Mouse (Mus musculus): ENCODE measurements at regions not wholly inside any gene's neighbourhood (a gene's known extent, or its start where the extent isn't known, plus 50 kb on each side); places are given as distances from the start of the nearest gene placed in this dataset.

- no peak for DNase-seq (ENCODE audit: low read depth in 2 of 2, low spot score in 2 of 2)
These were observed 56.4 kb upstream of the Adra2c start for GRCm38 (mm10) chr5:35221451-35222305.

- no peak for DNase-seq (ENCODE audit: low read depth in 2 of 2, low spot score in 2 of 2)
These were observed 61.8 kb upstream of the Adra2c start for GRCm38 (mm10) chr5:35216271-35216670.

GRCm38 (mm10) chr5:35215480-35216195 is 62.5 kb upstream of the Adra2c start:
- DNase-seq (ENCODE audit: low read depth in 2 of 2, low spot score in 2 of 2), result no peak

- DNase-seq (ENCODE audit: low read depth in 2 of 2, low spot score in 2 of 2), result no peak
These were observed 63.1 kb upstream of the Adra2c start for GRCm38 (mm10) chr5:35215007-35215406.

- no peak for DNase-seq (ENCODE audit: low read depth in 2 of 2, low spot score in 2 of 2)
These were observed 68.8 kb upstream of the Adra2c start for GRCm38 (mm10) chr5:35209348-35209747.

- DNase-seq (ENCODE audit: low read depth in 2 of 2, low spot score in 2 of 2), result no peak
These were observed 74.1 kb upstream of the Adra2c start for GRCm38 (mm10) chr5:35204049-35204448.

GRCm38 (mm10) chr5:35198468-35198867 is 79.7 kb upstream of the Adra2c start:
- DNase-seq (ENCODE audit: low read depth in 2 of 2, low spot score in 2 of 2), result no peak

- DNase-seq (ENCODE audit: low read depth in 2 of 2, low spot score in 2 of 2), result no peak
These were observed 83.7 kb upstream of the Lrpap1 start for GRCm38 (mm10) chr5:35189113-35189797.

GRCm38 (mm10) chr5:35185826-35186225 is 80.3 kb upstream of the Lrpap1 start:
- DNase-seq (ENCODE audit: low read depth in 2 of 2, low spot score in 2 of 2), result no peak

GRCm38 (mm10) chr5:35185289-35185688 is 79.7 kb upstream of the Lrpap1 start:
- DNase-seq (ENCODE audit: low read depth in 2 of 2, low spot score in 2 of 2), result no peak

GRCm38 (mm10) chr5:35183418-35183817 is 77.9 kb upstream of the Lrpap1 start:
- no peak for DNase-seq (ENCODE audit: low read depth in 2 of 2, low spot score in 2 of 2)

GRCm38 (mm10) chr5:35177332-35177731 is 71.8 kb upstream of the Lrpap1 start:
- no peak for DNase-seq (ENCODE audit: low read depth in 2 of 2, low spot score in 2 of 2)

GRCm38 (mm10) chr5:35176112-35176848 is 70.7 kb upstream of the Lrpap1 start:
- no peak for DNase-seq (ENCODE audit: low read depth in 2 of 2, low spot score in 2 of 2)

GRCm38 (mm10) chr5:35174318-35174717 is 68.8 kb upstream of the Lrpap1 start:
- DNase-seq (ENCODE audit: low read depth in 2 of 2, low spot score in 2 of 2), result no peak

GRCm38 (mm10) chr5:35171336-35171735 is 65.8 kb upstream of the Lrpap1 start:
- no peak for DNase-seq (ENCODE audit: low read depth in 2 of 2, low spot score in 2 of 2)

GRCm38 (mm10) chr5:35170369-35171130 is 65.0 kb upstream of the Lrpap1 start:
- DNase-seq (ENCODE audit: low read depth in 2 of 2, low spot score in 2 of 2), result no peak

GRCm38 (mm10) chr5:35169614-35170293 is 64.2 kb upstream of the Lrpap1 start:
- DNase-seq (ENCODE audit: low read depth in 2 of 2, low spot score in 2 of 2), result no peak

GRCm38 (mm10) chr5:35168853-35169252 is 63.3 kb upstream of the Lrpap1 start:
- no peak for DNase-seq (ENCODE audit: low read depth in 2 of 2, low spot score in 2 of 2)

GRCm38 (mm10) chr5:35168369-35168768 is 62.8 kb upstream of the Lrpap1 start:
- DNase-seq (ENCODE audit: low read depth in 2 of 2, low spot score in 2 of 2), result no peak

GRCm38 (mm10) chr5:35165993-35166392 is 60.4 kb upstream of the Lrpap1 start:
- DNase-seq (ENCODE audit: low read depth in 2 of 2, low spot score in 2 of 2), result peak; percentile 10 to 46

Measured in CD8-positive naive resting alpha-beta T cell, adult 2 months (primary cell).